Mouse (Mus musculus) left cerebral cortex, adult 18-20 months (tissue): ENCODE measurements at regions not wholly inside any gene's neighbourhood (a gene's known extent, or its start where the extent isn't known, plus 50 kb on each side); places are given as distances from the start of the nearest gene placed in this dataset.

Experiments
- DNase-seq, 2 experiments: peaks; one replicate each; pipeline ENCODE4 v3.0.0; 2021 to 2022; ENCODE audit warnings: low spot score in 2 of 2, mixed read lengths in 1 of 2

DNA sequence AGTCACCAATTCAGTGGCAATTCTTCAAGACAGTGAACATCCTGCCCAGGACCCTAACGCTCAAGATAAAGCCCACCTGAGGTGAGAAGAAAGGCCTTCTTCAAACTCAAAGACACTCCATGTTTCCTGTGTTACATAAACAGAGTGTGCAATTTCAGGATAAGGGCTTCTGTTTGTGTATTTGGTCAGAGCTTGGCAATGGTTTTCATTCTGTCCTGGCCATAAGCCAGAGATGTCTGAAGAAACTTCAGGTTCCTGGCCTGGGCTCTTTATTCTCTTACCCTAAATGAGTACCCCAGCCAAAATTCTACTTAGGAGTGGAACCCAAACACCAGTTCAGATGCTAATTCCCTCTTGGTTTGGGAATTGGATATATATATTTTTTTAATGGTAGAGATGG lies 308.7 kb downstream of the Cog6 start:
- no peak for DNase-seq

DNA sequence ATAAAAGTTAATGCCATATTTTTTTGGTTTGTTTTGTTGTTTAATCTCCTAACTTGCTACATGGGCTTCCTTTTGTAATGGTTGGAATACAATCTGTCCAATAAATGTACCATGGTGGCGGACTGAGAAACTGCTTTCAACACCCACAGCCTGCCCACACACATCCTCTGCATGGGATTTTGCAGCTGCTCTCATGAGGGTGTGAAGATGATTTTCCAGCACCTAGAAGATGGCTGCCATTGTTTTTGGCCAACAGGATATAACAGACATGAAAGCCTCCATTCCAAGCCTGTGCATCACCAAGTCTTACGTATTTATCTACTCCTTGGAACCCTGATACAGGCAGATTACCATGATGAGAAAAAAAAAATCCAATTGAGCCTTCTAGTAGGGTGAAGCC lies 310.4 kb downstream of the Cog6 start:
- DNase-seq, result peak; percentile 18 to 37

DNA sequence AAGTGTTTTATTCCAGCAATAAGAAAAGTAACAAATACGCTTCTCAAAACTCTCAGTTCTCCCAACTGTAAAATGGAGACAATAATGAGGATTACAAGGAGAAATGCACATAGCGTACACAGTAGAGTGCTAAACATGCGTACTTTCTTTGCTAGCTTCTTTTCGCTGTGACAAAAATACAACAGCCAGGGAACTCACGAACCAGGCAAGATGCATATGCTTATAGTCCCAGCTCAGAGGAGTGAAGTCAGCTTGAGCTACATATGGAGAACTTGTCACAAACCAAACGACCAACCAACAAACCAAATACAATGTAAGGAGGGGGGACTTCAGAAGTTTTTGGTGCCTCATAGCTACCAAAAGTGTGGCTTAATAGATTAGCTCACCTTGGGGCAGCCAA lies 313.3 kb downstream of the Cog6 start:
- peak in 1 of 2 experiments; percentile 23 for DNase-seq

DNA sequence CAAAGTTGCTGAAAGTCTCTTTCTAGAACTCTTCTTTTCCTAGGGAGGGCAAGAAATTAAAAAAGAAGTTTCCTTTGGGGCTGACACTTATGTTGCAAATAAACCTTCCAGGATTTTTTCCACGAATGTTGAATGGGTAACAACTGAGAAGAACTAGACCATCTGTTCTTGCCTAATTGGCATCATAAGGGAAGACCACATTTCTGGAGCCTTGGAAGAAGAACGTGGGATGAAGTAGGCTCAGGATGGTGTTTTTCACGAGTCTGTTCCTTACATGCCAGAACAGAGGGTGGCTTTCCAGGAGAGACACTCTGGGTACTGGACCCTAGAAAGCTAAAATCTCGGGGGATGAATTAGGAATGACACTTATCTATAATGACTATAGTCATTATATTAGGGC lies 314.1 kb downstream of the Cog6 start:
- DNase-seq, result peak; percentile 19 to 36

DNA sequence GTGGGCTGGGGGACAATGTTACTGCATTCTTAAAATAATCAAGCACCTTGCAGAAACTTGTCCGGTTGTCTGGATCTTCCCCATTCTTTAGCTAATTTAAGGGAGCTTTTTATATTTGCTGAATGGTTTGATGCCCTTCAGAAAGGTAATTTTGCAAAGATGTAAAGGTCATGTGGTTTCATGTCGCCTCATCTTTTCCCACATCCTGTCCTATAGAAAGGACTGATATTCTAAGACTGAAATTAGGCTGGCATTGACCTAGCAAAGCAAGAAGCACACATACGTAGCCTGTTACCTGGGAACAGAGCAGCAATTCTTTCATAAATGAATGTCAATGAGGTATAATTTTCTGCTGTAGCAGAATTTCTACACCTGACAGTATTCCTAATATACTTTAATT lies 315.4 kb downstream of the Cog6 start:
- no peak for DNase-seq

DNA sequence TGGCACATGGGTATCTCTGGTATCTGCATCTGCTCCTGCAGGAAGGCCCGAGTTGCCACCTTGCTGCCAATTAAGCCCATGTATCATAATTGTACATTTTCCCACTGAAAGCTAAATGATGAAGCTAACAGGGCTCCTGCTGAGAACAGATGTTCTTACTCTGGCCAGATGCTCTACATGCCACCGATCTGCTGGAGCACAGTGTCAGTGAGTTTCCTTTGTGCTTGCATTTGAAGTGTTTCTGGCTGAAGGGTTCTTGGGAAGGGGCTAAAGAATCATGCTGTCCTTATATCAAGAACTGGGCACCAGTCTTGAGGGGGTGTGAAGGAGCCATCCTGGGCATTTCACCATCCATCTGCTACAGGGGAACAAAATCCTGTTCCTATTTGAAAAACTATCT lies 323.2 kb downstream of the Cog6 start:
- no peak for DNase-seq

DNA sequence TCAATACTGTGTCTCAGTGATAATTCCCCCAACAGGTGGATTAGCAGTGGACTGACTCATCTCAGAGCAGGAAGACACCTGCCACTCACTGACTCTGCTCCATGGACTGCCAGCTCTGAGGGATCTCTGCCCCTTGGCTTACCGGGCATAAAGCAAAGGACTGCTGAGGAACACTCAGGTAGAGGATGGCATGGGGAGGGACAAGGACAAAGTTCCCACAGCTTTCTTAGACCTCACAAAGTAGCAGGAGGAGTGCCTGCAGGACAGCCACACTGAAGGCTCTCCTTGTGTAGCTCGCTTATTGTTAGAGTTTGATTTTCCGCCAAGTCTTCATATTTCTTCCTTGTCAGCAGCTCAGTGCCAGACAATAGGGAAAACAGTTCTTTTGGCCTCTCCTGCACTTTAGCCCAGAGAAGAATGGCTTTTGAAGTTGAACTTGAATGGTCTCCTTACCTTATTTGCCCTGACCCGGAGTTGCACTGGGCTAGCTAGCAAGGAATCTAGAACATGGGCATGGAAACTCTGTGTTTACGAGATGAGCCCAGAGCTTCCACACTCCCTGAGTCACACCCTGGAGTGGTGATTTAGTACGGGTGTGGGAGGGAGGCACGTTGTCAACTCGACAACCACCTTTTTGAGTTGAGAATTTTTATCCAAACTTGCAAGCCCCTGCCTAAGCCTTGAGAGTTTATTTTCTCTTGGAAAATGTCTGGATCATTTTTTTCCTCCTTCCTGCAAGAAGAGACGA lies 331.4 kb downstream of the Cog6 start:
- peak; percentile 43 to 52 for DNase-seq

DNA sequence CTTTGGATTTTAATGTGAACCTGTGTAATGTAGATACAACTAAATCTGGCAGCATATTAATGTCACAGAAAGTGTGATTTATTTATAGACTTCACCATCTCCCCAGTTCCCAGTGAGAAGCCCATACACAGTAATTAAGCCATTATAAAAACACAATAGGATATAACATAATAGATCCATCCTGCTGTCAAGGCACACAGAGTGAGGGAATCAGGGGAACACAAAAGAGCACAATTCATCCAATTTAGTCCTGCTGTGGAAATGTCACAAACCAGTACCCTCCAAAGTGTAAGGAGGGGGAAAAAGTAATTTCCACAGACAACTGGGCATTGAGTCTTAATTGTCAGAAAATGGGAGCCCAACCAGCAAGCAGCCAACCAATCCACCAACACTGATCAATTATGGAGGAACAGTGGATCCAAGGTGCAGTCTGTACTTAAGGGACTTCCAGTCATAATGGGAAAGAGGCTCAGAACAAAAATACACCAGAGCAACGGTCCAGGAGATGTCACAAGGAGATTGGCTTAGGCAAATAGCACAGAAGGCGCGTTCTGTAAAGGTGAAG lies 336.1 kb downstream of the Cog6 start:
- no peak for DNase-seq

DNA sequence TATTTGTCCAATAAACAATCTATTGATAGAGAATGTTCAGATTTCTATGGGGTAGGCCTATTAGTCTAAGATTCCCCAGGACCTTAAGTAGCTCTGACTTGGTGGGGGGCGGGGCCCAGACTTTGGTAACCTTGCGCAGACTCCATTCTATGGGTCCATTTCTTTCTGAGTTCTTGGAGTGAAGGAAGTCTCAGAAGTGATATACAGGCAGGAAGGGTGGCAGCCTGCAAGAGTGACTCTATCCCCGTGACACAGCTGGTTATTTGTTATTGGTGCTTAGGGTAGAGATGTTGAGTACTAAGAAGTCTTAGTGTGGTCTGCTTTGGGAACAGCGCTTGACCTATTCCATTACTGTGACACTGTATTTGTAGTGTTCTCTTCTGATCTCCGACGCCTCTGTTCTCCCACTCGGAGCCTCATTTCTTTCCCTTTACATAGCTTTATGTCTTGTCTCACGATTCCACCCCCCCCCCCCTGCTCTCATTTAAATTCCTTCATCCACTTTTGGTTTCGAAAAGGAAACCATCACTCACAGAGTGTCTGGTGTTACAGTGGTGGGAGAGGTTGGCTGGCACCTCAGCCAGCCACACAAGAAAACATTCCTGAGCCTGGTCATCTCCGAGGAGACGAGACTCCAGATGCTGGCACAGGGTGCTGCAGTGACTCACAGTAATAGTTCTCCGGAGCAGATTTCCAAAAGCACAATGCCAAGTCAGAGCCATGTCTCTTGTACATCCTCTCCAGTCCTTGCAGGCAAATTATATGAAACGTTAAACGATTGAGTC lies 340.0 kb downstream of the Cog6 start:
- peak; percentile 41 to 51 for DNase-seq

DNA sequence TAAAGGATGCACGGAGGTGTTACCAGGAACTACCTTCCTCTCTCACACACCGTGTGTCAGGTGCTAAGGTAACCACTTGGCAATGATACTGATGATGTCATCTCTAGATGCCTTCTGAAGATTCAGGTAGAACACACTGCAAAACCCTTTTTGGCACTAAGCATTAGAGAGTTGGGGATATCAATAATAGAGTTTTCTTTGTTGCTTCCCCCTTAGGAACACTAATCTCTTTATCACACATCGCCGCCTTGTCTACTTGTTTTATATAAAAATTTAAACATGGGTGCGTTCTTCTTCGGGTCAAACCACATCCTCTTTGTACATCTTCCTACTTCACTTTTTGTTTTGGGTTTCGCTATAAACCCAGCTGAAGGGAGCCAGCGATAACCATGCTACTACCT lies 346.4 kb downstream of the Cog6 start:
- DNase-seq, result no peak

DNA sequence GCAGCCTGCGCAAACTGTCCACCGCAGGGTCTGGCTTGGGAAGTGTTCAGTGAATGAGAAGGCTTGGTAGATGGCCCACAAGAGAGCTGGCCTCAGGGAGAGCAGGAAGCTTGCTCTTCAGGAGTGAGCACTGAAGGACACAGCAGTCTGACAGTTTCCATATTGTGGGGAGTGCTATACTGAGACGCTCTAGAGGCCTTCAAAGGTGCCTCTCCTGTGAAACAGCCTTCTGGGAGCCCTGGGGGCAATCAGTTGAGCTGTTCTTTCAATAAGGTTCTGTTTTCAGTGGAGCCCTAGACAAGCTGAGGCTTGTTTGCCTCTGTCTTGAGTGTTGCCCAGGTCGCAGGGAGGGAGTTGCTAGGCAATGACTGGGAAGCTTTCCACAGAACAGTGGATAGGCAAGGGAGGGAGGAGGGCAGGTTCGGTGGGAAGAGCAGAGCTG lies 353.9 kb downstream of the Cog6 start:
- DNase-seq, result no peak

DNA sequence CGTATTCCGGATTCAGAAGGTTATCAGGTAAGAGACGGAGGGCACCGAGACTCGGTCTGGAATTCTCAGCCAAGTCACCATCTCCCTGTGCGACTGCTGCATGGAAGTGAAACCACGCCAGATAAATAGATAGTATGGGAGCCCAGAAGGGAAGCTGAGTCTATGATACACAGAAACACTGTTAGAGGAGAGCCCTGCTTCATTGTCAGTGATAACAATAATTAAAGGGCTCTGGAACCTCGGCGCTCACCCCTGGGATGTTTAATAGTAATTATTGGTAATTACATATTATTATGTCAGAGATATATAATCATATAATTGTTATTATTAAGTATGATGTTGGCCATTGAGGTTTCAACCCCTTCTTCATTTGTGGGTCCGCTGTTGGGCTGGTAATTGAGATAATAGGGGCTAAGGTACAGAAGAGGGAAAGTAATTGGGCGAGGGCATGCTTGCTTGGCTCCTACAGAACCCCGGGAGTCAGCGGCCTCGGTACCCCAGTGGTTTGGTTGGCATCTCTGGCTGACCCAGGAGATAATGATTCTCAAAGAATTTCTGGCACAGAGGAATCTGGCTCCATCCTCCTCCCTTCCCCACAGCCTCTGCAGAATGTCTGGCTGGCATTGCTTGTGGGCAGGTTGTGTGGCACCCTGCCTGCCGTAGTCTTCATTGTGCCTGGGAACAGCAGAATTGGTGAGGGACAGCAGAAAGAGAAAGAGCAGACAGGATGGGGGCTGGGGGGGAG lies 354.7 kb downstream of the Cog6 start:
- no peak for DNase-seq

DNA sequence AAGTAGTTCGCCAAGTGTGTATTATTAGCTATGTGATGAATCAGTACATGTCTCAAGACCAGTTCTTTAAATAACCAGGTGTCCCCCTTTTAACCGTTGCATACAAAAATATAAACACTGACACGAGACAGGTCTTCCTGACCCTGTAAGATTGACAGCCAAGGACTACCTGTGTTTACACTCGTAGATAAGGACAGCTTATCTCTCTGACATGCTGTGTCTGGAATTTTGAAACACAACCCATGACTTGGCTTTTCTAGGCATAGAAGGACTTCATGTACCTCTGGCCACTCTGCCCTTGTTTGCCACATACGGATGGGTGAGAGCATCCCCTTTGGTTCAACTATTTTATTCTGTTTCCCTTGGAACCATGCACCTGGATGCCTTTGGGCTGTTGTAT lies 364.0 kb downstream of the Cog6 start:
- no peak for DNase-seq

DNA sequence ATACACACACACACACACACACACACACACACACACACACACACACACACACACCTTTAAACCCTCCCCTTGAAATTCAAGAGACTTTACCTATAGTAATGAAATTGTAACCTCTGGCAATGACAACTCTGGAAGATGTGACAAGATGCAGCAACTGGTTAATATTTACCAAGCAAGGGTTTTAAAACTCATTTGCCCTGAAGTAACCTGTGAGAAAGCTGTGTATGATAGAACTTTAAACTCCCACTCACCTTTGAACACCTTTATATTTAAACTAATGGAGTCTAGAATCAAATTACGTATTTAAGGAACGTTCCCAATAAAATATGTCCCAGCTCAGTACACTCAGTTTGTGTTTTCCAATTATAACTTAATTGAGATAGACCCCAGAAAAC lies 364.6 kb downstream of the Cog6 start:
- no peak for DNase-seq

DNA sequence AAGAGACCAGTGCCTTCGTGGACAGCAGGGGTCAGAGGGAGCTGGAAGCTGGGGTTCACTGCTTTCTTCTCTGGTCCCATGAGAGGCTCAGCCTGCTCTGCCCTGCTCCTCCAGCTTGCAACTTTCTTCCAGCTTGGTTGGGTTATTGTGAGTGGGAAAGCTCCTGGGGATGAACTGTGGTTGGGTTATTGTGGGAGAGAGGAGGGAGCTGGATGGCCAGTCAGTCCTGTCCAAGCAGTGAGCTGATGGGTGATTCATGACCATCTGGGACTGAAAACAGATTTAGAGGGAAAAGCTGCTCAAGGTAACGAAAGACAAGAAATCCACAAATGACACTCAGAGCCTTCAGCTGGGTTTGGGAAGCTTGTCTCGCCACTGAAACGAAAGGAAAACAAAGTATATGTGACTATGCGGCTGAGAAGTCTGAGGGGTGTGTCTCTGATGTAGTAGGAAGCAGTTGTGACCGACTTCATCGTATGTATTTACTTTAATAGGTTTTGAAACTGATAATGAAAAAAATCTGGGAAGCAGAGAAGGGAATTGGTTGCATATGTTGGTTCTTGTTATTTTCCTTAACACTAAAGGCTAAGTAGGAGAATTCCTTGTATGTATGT lies 365.1 kb downstream of the Cog6 start:
- DNase-seq, result no peak

DNA sequence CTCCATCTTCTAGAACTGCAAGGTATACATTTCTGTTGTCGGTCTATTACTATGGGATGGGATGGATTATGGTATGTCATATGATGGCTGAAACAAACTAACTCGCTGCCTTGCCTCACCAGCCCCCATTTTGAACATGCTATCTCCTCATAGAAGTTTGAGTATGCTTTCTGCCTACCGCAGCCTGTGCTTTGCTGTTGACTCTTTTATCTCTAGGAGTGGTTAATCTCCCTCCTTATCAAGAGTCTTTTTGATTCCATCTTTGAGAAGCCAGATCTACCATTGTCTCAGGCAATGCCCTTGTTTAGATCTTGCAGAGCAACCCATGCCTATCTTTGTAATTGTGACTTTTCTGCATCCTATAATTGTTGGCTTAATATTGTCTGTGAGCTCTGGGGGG lies 367.0 kb downstream of the Cog6 start:
- DNase-seq, result no peak

DNA sequence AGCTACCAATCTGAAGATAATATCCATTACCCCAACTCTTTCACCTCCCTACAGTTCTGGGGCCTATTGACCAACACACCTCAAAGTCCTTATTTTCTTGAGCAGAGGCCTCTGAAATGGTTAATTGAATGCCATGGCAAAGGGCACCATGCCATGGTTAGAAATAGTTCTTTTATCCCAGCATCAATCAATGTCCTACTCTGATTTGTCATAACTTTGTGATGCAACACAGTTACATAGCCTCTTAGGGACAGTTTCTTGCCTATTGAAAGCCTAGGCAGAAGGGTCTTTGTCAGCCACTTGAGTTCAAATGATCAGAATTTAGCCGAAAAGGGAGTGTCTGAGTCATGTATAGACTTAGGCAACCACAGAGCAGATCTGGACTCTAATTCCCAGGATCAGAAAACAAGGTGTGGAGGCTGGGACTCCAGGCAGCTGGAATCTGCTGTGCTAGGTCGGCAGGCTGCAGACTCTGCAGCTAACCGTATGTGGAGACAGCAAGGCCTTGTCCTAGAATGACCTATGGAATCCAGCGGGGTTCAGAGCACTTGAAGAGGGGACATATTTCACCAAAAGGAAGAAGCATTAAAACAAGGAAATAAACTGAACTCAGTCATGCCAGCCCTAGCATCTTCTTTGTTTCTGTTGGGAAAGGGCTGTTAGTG lies 368.1 kb downstream of the Cog6 start:
- DNase-seq, result no peak

DNA sequence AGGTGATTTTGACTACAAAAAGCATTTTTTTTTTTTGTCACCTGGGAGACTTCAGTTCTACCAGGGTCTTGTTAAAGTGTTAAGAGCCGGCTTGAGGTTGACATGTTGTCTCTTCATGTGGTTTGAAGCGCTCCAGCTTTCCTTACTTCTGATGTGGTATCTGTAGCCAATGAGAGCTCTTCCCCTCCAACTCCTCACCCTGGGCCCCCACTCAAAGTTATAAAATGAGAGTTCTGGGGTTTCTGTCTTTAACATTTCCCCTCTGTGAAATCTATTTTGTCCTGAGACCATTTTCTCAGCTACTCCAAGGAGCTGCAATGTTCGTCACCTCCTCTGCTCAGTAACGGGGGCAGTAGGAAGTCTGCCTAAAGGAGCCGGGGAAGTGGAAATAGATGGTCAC lies 369.1 kb downstream of the Cog6 start:
- DNase-seq, result no peak

DNA sequence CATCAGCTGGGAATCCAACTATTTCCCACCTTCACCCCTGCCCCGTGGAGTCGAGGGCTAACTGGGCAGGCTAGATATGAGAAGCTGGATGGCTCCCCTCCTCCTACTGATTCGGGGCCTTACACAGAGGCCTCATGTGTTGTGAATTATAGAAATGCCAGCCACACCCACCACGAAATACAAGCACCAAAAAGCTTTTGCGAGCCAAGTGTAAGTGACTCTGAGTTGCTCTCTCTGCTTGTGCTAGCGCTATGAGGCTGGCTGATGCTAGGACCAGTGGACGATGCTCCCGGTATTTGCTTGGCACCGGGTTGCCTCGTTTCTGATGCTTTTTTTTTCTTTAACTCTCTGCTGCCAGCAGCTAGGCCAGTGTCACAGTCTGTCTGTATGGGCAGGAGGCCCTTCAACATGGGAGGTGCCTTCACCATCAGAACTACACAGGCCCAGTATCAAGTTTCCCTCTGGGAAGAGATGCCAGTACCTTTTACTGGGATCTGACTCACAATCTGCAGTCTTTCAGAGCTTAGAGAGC lies 369.8 kb downstream of the Cog6 start:
- no peak for DNase-seq

DNA sequence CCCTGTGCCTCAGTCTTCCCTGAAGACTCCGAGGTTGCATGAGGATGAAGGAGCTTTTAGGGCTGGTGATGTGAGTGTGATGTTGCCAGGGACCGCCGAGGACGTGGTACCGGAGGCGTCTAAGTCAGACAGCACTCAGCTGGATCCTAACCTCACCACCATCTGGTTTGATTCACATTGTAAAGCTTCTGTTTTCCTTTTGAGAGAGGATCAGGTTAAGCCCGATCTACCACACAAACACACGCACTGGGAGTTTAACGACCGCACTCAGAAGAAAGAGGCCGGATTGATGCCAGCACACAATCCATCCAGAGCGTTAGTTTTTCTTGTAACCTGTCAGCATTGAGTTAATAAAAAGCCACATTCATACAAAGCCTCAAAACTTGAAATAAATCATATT lies 371.9 kb downstream of the Cog6 start:
- no peak for DNase-seq
